Mouse (Mus musculus) MEL (cell line): ENCODE measurements around the gene Kcnb1. TPM values are rescaled to one million over a fixed set of nuclear protein-coding genes. Genes with fewer than 3 reads are reported as not detected.

Experiments
- DNase-seq: peaks from one replicate; pipeline ENCODE4 v3.0.0; 2011; ENCODE audit warnings: low read depth, low spot score
- H3K27ac ChIP-seq: 2 replicates; pipeline ENCODE4 v1.5.1; 2012; ENCODE audit warnings: low read depth, mild to moderate bottlenecking, control low read depth, low read length, moderate library complexity; ENCODE audit not compliant: control insufficient read depth
- H3K27me3 ChIP-seq, 2 experiments: fragments of 150-350 bp in 1 of 2; sonication (generic) in 1 of 2; 2 replicates each; pipeline ENCODE4 v1.6.1; 2012; ENCODE audit warnings: low read length in 2 of 2, mild to moderate bottlenecking in 2 of 2, improper control_type of control experiment in 1 of 2, moderate library complexity in 1 of 2; ENCODE audit not compliant: insufficient read depth in 2 of 2, control insufficient read depth in 1 of 2
- H3K36me3 ChIP-seq, 2 experiments: 2 replicates each; pipeline ENCODE4 v1.6.1; 2012 to 2014; ENCODE audit warnings: low read length in 2 of 2, improper control_type of control experiment in 1 of 2, inconsistent platforms in 1 of 2, mild to moderate bottlenecking in 1 of 2; ENCODE audit not compliant: insufficient read depth in 2 of 2, control insufficient read depth in 1 of 2
- H3K4me1 ChIP-seq, 2 experiments: fragments of 150-350 bp in 1 of 2; sonication (generic) in 1 of 2; 2 replicates each; pipeline ENCODE4 v1.6.1; 2012; ENCODE audit warnings: low read length in 2 of 2, improper control_type of control experiment in 1 of 2, mild to moderate bottlenecking in 1 of 2; ENCODE audit not compliant: insufficient read depth in 2 of 2, control insufficient read depth in 1 of 2
- H3K4me3 ChIP-seq, 2 experiments: fragments of 150-350 bp in 1 of 2; sonication (generic) in 1 of 2; 2 replicates each; pipeline ENCODE4 v1.5.1; 2012; ENCODE audit warnings: low read depth in 2 of 2, low read length in 2 of 2, mild to moderate bottlenecking in 2 of 2, moderate library complexity in 2 of 2, control low read depth in 1 of 2, improper control_type of control experiment in 1 of 2; ENCODE audit not compliant: control insufficient read depth in 1 of 2, insufficient read depth in 1 of 2
- H3K79me2 ChIP-seq: 2 replicates; pipeline ENCODE4 v1.6.1; 2012; ENCODE audit warnings: mild to moderate bottlenecking, low read length, moderate library complexity; ENCODE audit not compliant: control insufficient read depth, poor library complexity, insufficient read depth
- H3K9ac ChIP-seq: 2 replicates; pipeline ENCODE4 v1.6.1; 2012; ENCODE audit warnings: low read depth, mild to moderate bottlenecking, control low read depth, low read length, moderate library complexity; ENCODE audit not compliant: control insufficient read depth, poor library complexity, severe bottlenecking
- H3K9me3 ChIP-seq: fragments of 150-350 bp; sonication (generic); replicated peaks from 2 replicates; pipeline ENCODE4 v1.6.1; 2012; ENCODE audit warnings: mild to moderate bottlenecking, low read length, improper control_type of control experiment, moderate library complexity; ENCODE audit not compliant: insufficient read depth
- BHLHE40 ChIP-seq: IDR thresholded peaks from 2 replicates; pipeline ENCODE4 v1.6.1; 2012; ENCODE audit warnings: low read depth, mild to moderate bottlenecking, inconsistent platforms, low read length, improper control_type of control experiment, borderline replicate concordance
- CHD1 ChIP-seq: IDR thresholded peaks from 2 replicates; pipeline ENCODE4 v1.6.1; 2012; ENCODE audit warnings: low read depth, mild to moderate bottlenecking, inconsistent platforms, low read length, improper control_type of control experiment
- CHD2 ChIP-seq: IDR thresholded peaks from 2 replicates; pipeline ENCODE4 v1.6.1; 2011; ENCODE audit warnings: low read length, improper control_type of control experiment
- EP300 ChIP-seq, 2 experiments: IDR thresholded peaks; 2 replicates each; pipeline ENCODE4 v1.6.1; 2011; ENCODE audit warnings: improper control_type of control experiment in 2 of 2, low read length in 2 of 2, low read depth in 1 of 2, mild to moderate bottlenecking in 1 of 2
- HCFC1 ChIP-seq: IDR thresholded peaks from 2 replicates; pipeline ENCODE4 v1.6.1; 2012; ENCODE audit warnings: low read depth, mild to moderate bottlenecking, inconsistent platforms, low read length, improper control_type of control experiment, moderate library complexity
- KAT2A ChIP-seq: conservative IDR thresholded peaks from 2 replicates; pipeline ENCODE4 v1.6.1; 2012; ENCODE audit warnings: low read depth, low read length, improper control_type of control experiment, inconsistent platforms
- MAZ ChIP-seq: IDR thresholded peaks from 2 replicates; pipeline ENCODE4 v1.6.1; 2012; ENCODE audit warnings: low read depth, mild to moderate bottlenecking, inconsistent platforms, low read length, improper control_type of control experiment
- MEF2A ChIP-seq: IDR thresholded peaks from 2 replicates; pipeline ENCODE4 v1.6.1; 2014; ENCODE audit warnings: low read depth, mild to moderate bottlenecking, inconsistent platforms, low read length, improper control_type of control experiment; ENCODE audit not compliant: poor library complexity, insufficient replicate concordance, severe bottlenecking; ENCODE audit errors: extremely low read depth
- NRF1 ChIP-seq: IDR thresholded peaks from 2 replicates; pipeline ENCODE4 v1.6.1; 2014; ENCODE audit warnings: low read depth, mild to moderate bottlenecking, inconsistent platforms, low read length, improper control_type of control experiment, moderate library complexity; ENCODE audit not compliant: poor library complexity, insufficient read depth, severe bottlenecking
- RAD21 ChIP-seq: IDR thresholded peaks from 2 replicates; pipeline ENCODE4 v1.6.1; 2011; ENCODE audit warnings: mild to moderate bottlenecking, low read depth, low read length, improper control_type of control experiment
- RCOR1 ChIP-seq: IDR thresholded peaks from 2 replicates; pipeline ENCODE4 v1.6.1; 2012; ENCODE audit warnings: low read depth, mild to moderate bottlenecking, inconsistent platforms, low read length, improper control_type of control experiment
- SIN3A ChIP-seq: IDR thresholded peaks from 2 replicates; pipeline ENCODE4 v1.6.1; 2012; ENCODE audit warnings: low read length, improper control_type of control experiment, inconsistent platforms
- SMC3 ChIP-seq: IDR thresholded peaks from 2 replicates; pipeline ENCODE4 v1.6.1; 2011; ENCODE audit warnings: low read depth, low read length, improper control_type of control experiment
- TAL1 ChIP-seq: IDR thresholded peaks from 2 replicates; pipeline ENCODE4 v1.6.1; 2012; ENCODE audit warnings: mild to moderate bottlenecking, inconsistent platforms, low read length, moderate library complexity, mixed read lengths
- UBTF ChIP-seq: IDR thresholded peaks from 2 replicates; pipeline ENCODE4 v1.6.1; 2012; ENCODE audit warnings: low read depth, mild to moderate bottlenecking, inconsistent platforms, low read length, improper control_type of control experiment, moderate library complexity, borderline replicate concordance; ENCODE audit not compliant: insufficient read depth
- USF1 ChIP-seq: IDR thresholded peaks from 2 replicates; pipeline ENCODE4 v1.6.1; 2014; ENCODE audit warnings: low read depth, mild to moderate bottlenecking, inconsistent platforms, low read length, improper control_type of control experiment, moderate library complexity
- ZKSCAN1 ChIP-seq: IDR thresholded peaks from 2 replicates; pipeline ENCODE4 v1.6.1; 2012; ENCODE audit warnings: low read depth, mild to moderate bottlenecking, inconsistent platforms, low read length, improper control_type of control experiment, moderate library complexity
- ZMIZ1 ChIP-seq: IDR thresholded peaks from 2 replicates; pipeline ENCODE4 v1.6.1; 2012; ENCODE audit warnings: low read depth, mild to moderate bottlenecking, inconsistent platforms, low read length, improper control_type of control experiment, moderate library complexity
- polyA plus RNA-seq, 2 experiments: library from polyadenylated mRNA; stranded (reverse) in 1 of 2; unstranded in 1 of 2; fragments of >175 nt in 1 of 2; fragments of >200 nt in 1 of 2; gene quantifications; 2 replicates each; pipeline versions ENCODE4 v1.2.1 to v1.2.4; 2012; ENCODE audit warnings: low replicate concordance in 2 of 2, low read depth in 1 of 2; ENCODE audit not compliant: insufficient read length in 2 of 2, insufficient read depth in 1 of 2, missing spikeins in 1 of 2
- total RNA-seq: library from RNA; depleted of rRNA; stranded (reverse); fragments of 300-350 nt; gene quantifications from 2 replicates; pipeline ENCODE4 v1.2.3, GENCODE M21; 2012

Kcnb1 gene
- total and polyA plus RNA-seq, 3 experiments, result 0.39 to 3.6 TPM; not detected in 1

GRCm38 (mm10) chr2:167150880-167151279 is 39.1 kb downstream of the Kcnb1 start:
- no peaks in the 10 kb centered on the region for H3K27me3 ChIP-seq
- no peaks in the 10 kb centered on the region for H3K79me2 ChIP-seq
- no peak overlapping the region for H3K4me3 ChIP-seq
- no peaks in the 10 kb centered on the region for H3K9me3 ChIP-seq
- no peaks in the 10 kb centered on the region for H3K36me3 ChIP-seq
- H3K27ac ChIP-seq, result no peak overlapping the region
- no peak for DNase-seq
- no peak for TF ChIP-seq NRF1
- peaks cover 0 to 10% of the 10 kb centered on the region in 2 experiments; a peak in 2 of 4 replicates for H3K4me1 ChIP-seq
- H3K9ac ChIP-seq, result no peak overlapping the region

GRCm38 (mm10) chr2:167150135-167150534 is 39.8 kb downstream of the Kcnb1 start:
- Histone ChIP-seq H3K79me2 (no peaks in the 10 kb centered on the region), H3K4me3 (no peak overlapping the region), H3K36me3 (no peaks in the 10 kb centered on the region), H3K9me3 (no peaks in the 10 kb centered on the region), H3K4me1 (peaks cover 0 to 7% of the 10 kb centered on the region in 2 experiments; a peak in 1 of 4 replicates), H3K27ac (no peak overlapping the region), H3K9ac (no peak overlapping the region), H3K27me3 (no peaks in the 10 kb centered on the region)
- TF ChIP-seq SMC3 (no peak), SIN3A (no peak), NRF1 (no peak), TAL1 (no peak), RAD21 (no peak), UBTF (no peak), USF1 (no peak)
- DNase-seq, result no peak

GRCm38 (mm10) chr2:167149035-167149434 is 40.9 kb downstream of the Kcnb1 start:
- H3K36me3 ChIP-seq, result no peaks in the 10 kb centered on the region

GRCm38 (mm10) chr2:167147708-167148107 is 42.2 kb downstream of the Kcnb1 start:
- Histone ChIP-seq H3K36me3 (no peaks in the 10 kb centered on the region), H3K27ac (no peak overlapping the region), H3K27me3 (no peaks in the 10 kb centered on the region), H3K4me3 (no peak overlapping the region), H3K4me1 (peaks cover 0 to 1% of the 10 kb centered on the region in 2 experiments; a peak in 1 of 4 replicates), H3K9ac (no peak overlapping the region), H3K79me2 (no peaks in the 10 kb centered on the region), H3K9me3 (no peaks in the 10 kb centered on the region)
- DNase-seq, result no peak
- TF ChIP-seq MEF2A (no peak), UBTF (no peak), KAT2A (no peak), RAD21 (no peak), HCFC1 (no peak), BHLHE40 (no peak), TAL1 (no peak), MAZ (no peak), RCOR1 (no peak), EP300 (IDR thresholded peaks at IDR 0.05; ENCODE audit: low read depth in 1 of 2, low read length in 2 of 2) (no peak), ZKSCAN1 (no peak), ZMIZ1 (no peak), CHD2 (no peak), CHD1 (no peak)

More at GRCm38 (mm10) chr2:167149035-167149434, 40.9 kb downstream of the Kcnb1 start:
- H3K27ac ChIP-seq, result no peak overlapping the region
- H3K9me3 ChIP-seq, result no peaks in the 10 kb centered on the region
- no peak for DNase-seq
- no peaks in the 10 kb centered on the region for H3K79me2 ChIP-seq
- no peak overlapping the region for H3K4me3 ChIP-seq
- no peaks in the 10 kb centered on the region for H3K4me1 ChIP-seq
- H3K9ac ChIP-seq, result no peak overlapping the region
- H3K27me3 ChIP-seq, result no peaks in the 10 kb centered on the region
- no peak for TF ChIP-seq RAD21
- TF ChIP-seq, all 39 proteins: peak for 0
